Mouse (Mus musculus) kidney, postnatal 25 days (tissue): ENCODE results near the gene Pip4k2a.

Experiments used
- DNase-seq, 2 experiments: peaks; one replicate each; pipeline ENCODE4 v3.0.0; 2021; ENCODE audit warnings: mixed read lengths in 2 of 2

Gene Pip4k2a

GRCm38 (mm10) chr2:18891991-18892537 is 105.9 kb downstream of the Pip4k2a start:
- DNase-seq: no peak

- DNase-seq: no peak
These were observed 107.5 kb downstream of the Pip4k2a start for GRCm38 (mm10) chr2:18890227-18891001.

GRCm38 (mm10) chr2:18884277-18884676 is 113.6 kb downstream of the Pip4k2a start:
- DNase-seq: no peak

- DNase-seq: no peak
These were observed 123.3 kb downstream of the Pip4k2a start for GRCm38 (mm10) chr2:18874626-18875025.

- DNase-seq: no peak
These were observed 123.9 kb downstream of the Pip4k2a start for GRCm38 (mm10) chr2:18874063-18874462.

- no peak for DNase-seq
These were observed 124.5 kb downstream of the Pip4k2a start for GRCm38 (mm10) chr2:18873440-18873839.

- peak; percentile 73 to 91 for DNase-seq
These were observed 125.1 kb downstream of the Pip4k2a start for GRCm38 (mm10) chr2:18872797-18873196.

- no peak for DNase-seq
These were observed 126.8 kb downstream of the Pip4k2a start for GRCm38 (mm10) chr2:18871087-18871486.

GRCm38 (mm10) chr2:18867069-18867468 is 130.9 kb downstream of the Pip4k2a start:
- DNase-seq: no peak

GRCm38 (mm10) chr2:18864719-18865118 is 133.2 kb downstream of the Pip4k2a start:
- no peak for DNase-seq

GRCm38 (mm10) chr2:18861607-18862158 is 136.2 kb downstream of the Pip4k2a start:
- DNase-seq: no peak

- DNase-seq: no peak
These were observed 137.2 kb downstream of the Pip4k2a start for GRCm38 (mm10) chr2:18860686-18861085.

GRCm38 (mm10) chr2:18857952-18858351 is 140.0 kb downstream of the Pip4k2a start:
- DNase-seq: no peak

- no peak for DNase-seq
These were observed 141.5 kb downstream of the Pip4k2a start for GRCm38 (mm10) chr2:18856461-18856860.

- DNase-seq: no peak
These were observed 142.7 kb downstream of the Pip4k2a start for GRCm38 (mm10) chr2:18855246-18855645.

GRCm38 (mm10) chr2:18853345-18853744 is 144.6 kb downstream of the Pip4k2a start:
- DNase-seq: no peak

GRCm38 (mm10) chr2:18850657-18851056 is 147.3 kb downstream of the Pip4k2a start:
- DNase-seq: no peak

GRCm38 (mm10) chr2:18848074-18848629 is 149.8 kb downstream of the Pip4k2a start:
- no peak for DNase-seq

GRCm38 (mm10) chr2:18842527-18842926 is 155.4 kb downstream of the Pip4k2a start:
- DNase-seq: no peak

- no peak for DNase-seq
These were observed 156.9 kb downstream of the Pip4k2a start for GRCm38 (mm10) chr2:18841051-18841450.

GRCm38 (mm10) chr2:18839532-18839931 is 158.4 kb downstream of the Pip4k2a start:
- DNase-seq: no peak

GRCm38 (mm10) chr2:18835266-18835908 is 162.5 kb downstream of the Pip4k2a start:
- DNase-seq: no peak

GRCm38 (mm10) chr2:18833024-18833590 is 164.8 kb downstream of the Pip4k2a start:
- DNase-seq: no peak
